Mouse (Mus musculus) stomach, postnatal 0 days (tissue): ENCODE data around the gene Bcl2l1. TPM values are rescaled to one million over a fixed set of nuclear protein-coding genes. Genes with fewer than 3 reads are reported as not detected.

ENCODE experiments used
- ATAC-seq: fragments of 200-750 bp; cut with Nextera tagmentation; 2 replicates; pipeline ENCODE4 v1.8.0; 2017; ENCODE audit not compliant: low FRiP score, low TSS enrichment
- DNase-seq: peaks from one replicate; pipeline ENCODE4 v3.0.0-alpha.2; 2016; ENCODE audit warnings: low spot score
- H3K27ac ChIP-seq: fragments of 300-500 bp; sonication (generic); replicated peaks from 2 replicates; pipeline ENCODE4 v1.5.1; 2014; ENCODE audit warnings: mild to moderate bottlenecking, control low read depth
- H3K27me3 ChIP-seq: fragments of 300-500 bp; sonication (generic); 2 replicates; pipeline ENCODE4 v1.6.1; 2014; ENCODE audit warnings: low read length; ENCODE audit not compliant: control insufficient read depth, insufficient read depth
- H3K36me3 ChIP-seq: fragments of 300-500 bp; sonication (generic); 2 replicates; pipeline ENCODE4 v1.6.1; 2014; ENCODE audit warnings: low read length, mixed read lengths; ENCODE audit not compliant: control insufficient read depth, insufficient read depth
- H3K4me1 ChIP-seq: fragments of 300-500 bp; sonication (generic); replicated peaks from 2 replicates; pipeline ENCODE4 v1.6.1; 2014; ENCODE audit warnings: antibody characterized with exemption; ENCODE audit not compliant: control insufficient read depth, insufficient read depth
- H3K4me2 ChIP-seq: fragments of 300-500 bp; sonication (generic); replicated peaks from 2 replicates; pipeline ENCODE4 v1.6.1; 2014; ENCODE audit warnings: low read depth, mild to moderate bottlenecking, control low read depth, moderate library complexity
- H3K4me3 ChIP-seq: fragments of 300-500 bp; sonication (generic); 2 replicates; pipeline ENCODE4 v1.5.1; 2014; ENCODE audit warnings: low read depth, low read length, control low read depth
- H3K9ac ChIP-seq: fragments of 300-500 bp; sonication (generic); 2 replicates; pipeline ENCODE4 v1.6.1; 2014; ENCODE audit warnings: mild to moderate bottlenecking, low read length, control low read depth, mixed read lengths
- H3K9me3 ChIP-seq: fragments of 300-500 bp; sonication (generic); 2 replicates; pipeline ENCODE4 v1.6.1; 2016; ENCODE audit warnings: low read length; ENCODE audit not compliant: control insufficient read depth
- CTCF ChIP-seq: IDR thresholded peaks from 2 replicates; pipeline ENCODE4 v1.5.1; 2016; ENCODE audit warnings: antibody characterized with exemption, low read depth, mild to moderate bottlenecking, moderate library complexity
- EP300 ChIP-seq: optimal IDR thresholded peaks from 2 replicates; pipeline ENCODE3; 2016; ENCODE audit warnings: antibody characterized with exemption
- whole genome bisulfite sequencing: fragments of 180-500 bp; shearing (Covaris S2); extraction: QIAGEN DNeasy Blood & Tissue Kit; methylation state at CpG from one replicate; pipeline ENCODE4 v1.1.7; 2014; 5-methylcytosine and 5-hydroxymethylcytosine counted together
- polyA plus RNA-seq: library from polyadenylated mRNA; unstranded; fragments of >200 nt; fragmentation: Nextera tagmentation; extraction: Ambion mirVana; gene quantifications from 2 replicates; pipeline ENCODE4 v1.2.1, GENCODE M21; 2015

Gene Bcl2l1
- polyA plus RNA-seq, 1 experiment from 2014 or later = 45.6 TPM

GRCm38 (mm10) chr2:152830021-152830921 is 1.3 kb downstream of the Bcl2l1 start:
- ATAC-seq = peak; percentile 88
- DNase-seq = peak; percentile 93
- Histone ChIP-seq H3K27me3 (no peaks in the 10 kb centered on the region), H3K9me3 (no peaks in the 10 kb centered on the region), H3K4me2 (peak overlapping the region; percentile 72), H3K9ac (peak overlapping the region; percentile 93), H3K27ac (peak overlapping the region; percentile 99), H3K4me1 (peaks cover 9% of the 10 kb centered on the region), H3K36me3 (no peaks in the 10 kb centered on the region), H3K4me3 (peak overlapping the region; percentile 79)
- under 1% methylated on average over 30 of the region's 31 CpGs for WGBS
- TF ChIP-seq CTCF (peak; percentile 82), EP300 (peak; percentile 24)

GRCm38 (mm10) chr2:152829367-152829881 is 2.1 kb downstream of the Bcl2l1 start:
- WGBS = 57% methylated on average over 23 of the region's 23 CpGs
- peak overlapping the region; percentile 72 for H3K4me2 ChIP-seq
- peak overlapping the region; percentile 99 for H3K27ac ChIP-seq
- peak overlapping the region; percentile 79 for H3K4me3 ChIP-seq
- DNase-seq = no peak
- H3K9ac ChIP-seq = peak overlapping the region; percentile 93
- no peaks in the 10 kb centered on the region for H3K36me3 ChIP-seq
- H3K9me3 ChIP-seq = no peaks in the 10 kb centered on the region
- TF ChIP-seq EP300 (no peak), CTCF (no peak)
- H3K27me3 ChIP-seq = no peaks in the 10 kb centered on the region
- no peak for ATAC-seq
- peaks cover 9% of the 10 kb centered on the region for H3K4me1 ChIP-seq

GRCm38 (mm10) chr2:152828532-152828931 is 3.0 kb downstream of the Bcl2l1 start:
- Histone ChIP-seq H3K4me2 (peak overlapping the region; percentile 72), H3K27ac (peak overlapping the region; percentile 99), H3K36me3 (no peaks in the 10 kb centered on the region), H3K9ac (peak overlapping the region; percentile 93), H3K9me3 (no peaks in the 10 kb centered on the region), H3K4me3 (peak overlapping the region; percentile 79; the same call in 1 of the 2 replicates), H3K4me1 (peaks cover 9% of the 10 kb centered on the region), H3K27me3 (no peaks in the 10 kb centered on the region)
- TF ChIP-seq CTCF (no peak), EP300 (no peak)
- ATAC-seq (no peak), DNase-seq (peak; percentile 68)
- 42% methylated on average over 1 of the region's 1 CpGs for WGBS

GRCm38 (mm10) chr2:152828011-152828370 is 3.5 kb downstream of the Bcl2l1 start:
- Histone ChIP-seq H3K9me3 (no peaks in the 10 kb centered on the region), H3K4me3 (peak overlapping the region; percentile 79; the same call in 1 of the 2 replicates), H3K36me3 (no peaks in the 10 kb centered on the region), H3K27ac (peak overlapping the region; percentile 99), H3K4me2 (peak overlapping the region; percentile 72), H3K4me1 (peaks cover 9% of the 10 kb centered on the region), H3K27me3 (no peaks in the 10 kb centered on the region), H3K9ac (peak overlapping the region; percentile 41)
- ATAC-seq = no peak
- TF ChIP-seq CTCF = no peak
- 48% methylated on average over 4 of the region's 4 CpGs for WGBS
- DNase-seq = peak; percentile 37

GRCm38 (mm10) chr2:152827321-152828010 is 4.1 kb downstream of the Bcl2l1 start:
- Histone ChIP-seq H3K4me1 (peaks cover 9% of the 10 kb centered on the region), H3K36me3 (no peaks in the 10 kb centered on the region), H3K27ac (peak overlapping the region; percentile 99), H3K9me3 (no peaks in the 10 kb centered on the region), H3K9ac (peak overlapping the region; percentile 41), H3K4me3 (peak overlapping the region; percentile 10; the same call in 1 of the 2 replicates), H3K27me3 (no peaks in the 10 kb centered on the region), H3K4me2 (peak overlapping the region; percentile 72)
- 47% methylated on average over 8 of the region's 8 CpGs for WGBS
- no peak for ATAC-seq
- no peak for TF ChIP-seq EP300
- TF ChIP-seq CTCF = no peak
- peak; percentile 65 for DNase-seq
